Mouse (Mus musculus): ENCODE measurements around the gene Mrpl9. TPM values are rescaled to one million over a fixed set of nuclear protein-coding genes. Genes with fewer than 3 reads are reported as not detected.

Gene Mrpl9
- total RNA-seq, 1 experiment = 53.0 TPM

DNA sequence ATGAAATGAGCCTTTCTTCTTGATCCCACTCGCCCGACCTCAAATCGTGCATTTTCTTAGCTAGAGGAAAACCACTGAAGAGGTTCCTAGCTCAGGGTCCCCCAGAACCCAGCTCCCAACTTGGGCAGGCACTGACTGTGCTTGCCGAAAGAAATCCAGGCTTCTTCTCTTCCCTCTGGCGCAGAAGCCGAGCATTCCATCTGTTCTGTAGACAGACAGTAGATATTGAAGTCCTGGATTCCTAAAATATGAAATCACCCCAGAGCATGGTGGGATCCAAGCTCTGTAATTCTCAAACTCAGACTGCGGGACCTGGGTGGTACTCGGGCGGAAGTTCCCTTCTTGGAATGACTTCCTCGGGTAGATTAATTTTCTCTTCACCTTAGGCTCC is 30.0 kb downstream of the Mrpl9 start:
- TF ChIP-seq HCFC1 (IDR thresholded peaks at IDR 0.05; ENCODE audit: borderline replicate concordance, insufficient read depth, low read length) = no peak
- no peak for TF ChIP-seq ZC3H11A (IDR thresholded peaks at IDR 0.05; ENCODE audit: borderline replicate concordance, low read depth, low read length)
- no peak for TF ChIP-seq CHD2 (IDR thresholded peaks at IDR 0.05; ENCODE audit: low read depth, low read length)
- no peak for TF ChIP-seq ZNF384 (IDR thresholded peaks at IDR 0.05; ENCODE audit: low read depth, low read length)
- TF ChIP-seq MAFK (IDR thresholded peaks at IDR 0.05; ENCODE audit: insufficient read depth, low read depth, low read length) = no peak
- H3K4me1 ChIP-seq (ENCODE audit: control insufficient read depth in 2 of 2, insufficient read depth in 2 of 2, low read length in 2 of 2, poor library complexity in 1 of 2) = peaks cover 0 to 7% of the 10 kb centered on the region in 2 experiments; a peak in 1 of 4 replicates
- in situ Hi-C loops (cut with MboI; ENCODE audit: low sequenced_read_pairs in 2 of 2, unreplicated experiment in 2 of 2) = no loop called here
- H3K9ac ChIP-seq (ENCODE audit: insufficient read depth, low read depth, low read length, poor library complexity, severe bottlenecking) = no peak overlapping the region
- H3K9me3 ChIP-seq (ENCODE audit: control insufficient read depth, insufficient read depth, low read depth, low read length) = no peaks in the 10 kb centered on the region
- no peak for DNase-seq (ENCODE audit: low read depth, low spot score)
- H3K4me3 ChIP-seq (ENCODE audit: insufficient read depth in 1 of 2, low read depth in 1 of 2, low read length in 2 of 2, poor library complexity in 1 of 2, severe bottlenecking in 1 of 2) = no peak overlapping the region
- H3K27ac ChIP-seq (ENCODE audit: insufficient read depth, low read depth, low read length, poor library complexity, severe bottlenecking) = no peak overlapping the region
- H3K36me3 ChIP-seq (ENCODE audit: control insufficient read depth, insufficient read depth, low read length, poor library complexity, severe bottlenecking) = no peaks in the 10 kb centered on the region

GRCm38 (mm10) chr3:94473567-94474232 is 30.6 kb downstream of the Mrpl9 start:
- Histone ChIP-seq H3K9me3 (ENCODE audit: control insufficient read depth, insufficient read depth, low read depth, low read length) (no peaks in the 10 kb centered on the region), H3K27ac (ENCODE audit: insufficient read depth, low read depth, low read length, poor library complexity, severe bottlenecking) (no peak overlapping the region), H3K4me3 (ENCODE audit: insufficient read depth in 1 of 2, low read depth in 1 of 2, low read length in 2 of 2, poor library complexity in 1 of 2, severe bottlenecking in 1 of 2) (no peak overlapping the region), H3K9ac (ENCODE audit: insufficient read depth, low read depth, low read length, poor library complexity, severe bottlenecking) (no peak overlapping the region), H3K4me1 (ENCODE audit: control insufficient read depth in 2 of 2, insufficient read depth in 2 of 2, low read length in 2 of 2, poor library complexity in 1 of 2) (peaks cover 0 to 7% of the 10 kb centered on the region in 2 experiments; a peak in 1 of 4 replicates), H3K36me3 (ENCODE audit: control insufficient read depth, insufficient read depth, low read length, poor library complexity, severe bottlenecking) (no peaks in the 10 kb centered on the region)
- DNase-seq (ENCODE audit: low read depth, low spot score) = no peak
- in situ Hi-C loops (cut with MboI; ENCODE audit: low sequenced_read_pairs in 2 of 2, unreplicated experiment in 2 of 2) = no loop called here
- TF ChIP-seq MAFK (IDR thresholded peaks at IDR 0.05; ENCODE audit: insufficient read depth, low read depth, low read length) = no peak
- no peak for TF ChIP-seq CHD2 (IDR thresholded peaks at IDR 0.05; ENCODE audit: low read depth, low read length)
- no peak for TF ChIP-seq HCFC1 (IDR thresholded peaks at IDR 0.05; ENCODE audit: borderline replicate concordance, insufficient read depth, low read length)
- no peak for TF ChIP-seq ZNF384 (IDR thresholded peaks at IDR 0.05; ENCODE audit: low read depth, low read length)
- TF ChIP-seq ZC3H11A (IDR thresholded peaks at IDR 0.05; ENCODE audit: borderline replicate concordance, low read depth, low read length) = no peak

GRCm38 (mm10) chr3:94476301-94477035 is 33.4 kb downstream of the Mrpl9 start:
- in situ Hi-C loops (cut with MboI; ENCODE audit: low sequenced_read_pairs in 2 of 2, unreplicated experiment in 2 of 2) = no loop called here
- H3K4me1 ChIP-seq (ENCODE audit: control insufficient read depth in 2 of 2, insufficient read depth in 2 of 2, low read length in 2 of 2, poor library complexity in 1 of 2) = peaks cover 2 to 11% of the 10 kb centered on the region in 2 experiments; a peak in 1 of 4 replicates
- DNase-seq (ENCODE audit: low read depth, low spot score) = no peak

DNA sequence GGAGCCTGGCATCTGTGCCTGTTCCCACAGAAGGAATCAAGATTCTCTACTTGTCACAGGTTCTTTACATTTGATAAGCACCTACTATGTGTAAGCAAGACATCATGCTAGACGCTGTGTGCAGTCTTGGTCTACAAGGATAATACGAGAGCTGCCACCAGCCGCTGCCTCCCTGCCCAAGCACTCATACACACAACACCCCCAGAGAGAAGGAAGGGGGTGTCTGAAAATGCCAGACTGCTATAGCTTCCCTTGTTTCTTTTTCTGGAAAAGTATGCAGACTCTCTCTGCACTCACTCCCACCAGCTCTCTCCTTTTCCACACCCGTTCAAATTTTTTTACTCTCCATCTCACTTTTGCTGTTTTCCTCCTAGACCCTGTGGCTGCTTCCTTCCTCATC is 34.3 kb downstream of the Mrpl9 start:
- H3K27ac ChIP-seq (ENCODE audit: insufficient read depth, low read depth, low read length, poor library complexity, severe bottlenecking) = no peak overlapping the region
- H3K9me3 ChIP-seq (ENCODE audit: control insufficient read depth, insufficient read depth, low read depth, low read length) = no peaks in the 10 kb centered on the region
- in situ Hi-C loops (cut with MboI; ENCODE audit: low sequenced_read_pairs in 2 of 2, unreplicated experiment in 2 of 2) = no loop called here
- DNase-seq (ENCODE audit: low read depth, low spot score) = no peak
- no peak overlapping the region for H3K9ac ChIP-seq (ENCODE audit: insufficient read depth, low read depth, low read length, poor library complexity, severe bottlenecking)
- peaks cover 2 to 11% of the 10 kb centered on the region in 2 experiments; a peak in 1 of 4 replicates for H3K4me1 ChIP-seq (ENCODE audit: control insufficient read depth in 2 of 2, insufficient read depth in 2 of 2, low read length in 2 of 2, poor library complexity in 1 of 2)
- H3K4me3 ChIP-seq (ENCODE audit: insufficient read depth in 1 of 2, low read depth in 1 of 2, low read length in 2 of 2, poor library complexity in 1 of 2, severe bottlenecking in 1 of 2) = no peak overlapping the region
- TF ChIP-seq MAFK (IDR thresholded peaks at IDR 0.05; ENCODE audit: insufficient read depth, low read depth, low read length) (no peak), ZC3H11A (IDR thresholded peaks at IDR 0.05; ENCODE audit: borderline replicate concordance, low read depth, low read length) (no peak), ZNF384 (IDR thresholded peaks at IDR 0.05; ENCODE audit: low read depth, low read length) (no peak), CHD2 (IDR thresholded peaks at IDR 0.05; ENCODE audit: low read depth, low read length) (no peak), HCFC1 (IDR thresholded peaks at IDR 0.05; ENCODE audit: borderline replicate concordance, insufficient read depth, low read length) (no peak)
- no peaks in the 10 kb centered on the region for H3K36me3 ChIP-seq (ENCODE audit: control insufficient read depth, insufficient read depth, low read length, poor library complexity, severe bottlenecking)

More at GRCm38 (mm10) chr3:94476301-94477035, 33.4 kb downstream of the Mrpl9 start:
- TF ChIP-seq MAFK (IDR thresholded peaks at IDR 0.05; ENCODE audit: insufficient read depth, low read depth, low read length) = no peak
- TF ChIP-seq ZC3H11A (IDR thresholded peaks at IDR 0.05; ENCODE audit: borderline replicate concordance, low read depth, low read length) = no peak
- TF ChIP-seq ZNF384 (IDR thresholded peaks at IDR 0.05; ENCODE audit: low read depth, low read length) = no peak
- TF ChIP-seq HCFC1 (IDR thresholded peaks at IDR 0.05; ENCODE audit: borderline replicate concordance, insufficient read depth, low read length) = no peak
- no peak for TF ChIP-seq CHD2 (IDR thresholded peaks at IDR 0.05; ENCODE audit: low read depth, low read length)
- Histone ChIP-seq H3K9me3 (ENCODE audit: control insufficient read depth, insufficient read depth, low read depth, low read length) (no peaks in the 10 kb centered on the region), H3K4me3 (ENCODE audit: insufficient read depth in 1 of 2, low read depth in 1 of 2, low read length in 2 of 2, poor library complexity in 1 of 2, severe bottlenecking in 1 of 2) (no peak overlapping the region), H3K36me3 (ENCODE audit: control insufficient read depth, insufficient read depth, low read length, poor library complexity, severe bottlenecking) (no peaks in the 10 kb centered on the region), H3K9ac (ENCODE audit: insufficient read depth, low read depth, low read length, poor library complexity, severe bottlenecking) (no peak overlapping the region), H3K27ac (ENCODE audit: insufficient read depth, low read depth, low read length, poor library complexity, severe bottlenecking) (no peak overlapping the region)
